Mouse (Mus musculus) gastrocnemius, postnatal 36 days (tissue): ENCODE data around the gene Gprasp2. TPM values are rescaled to one million over a fixed set of nuclear protein-coding genes. Genes with fewer than 3 reads are reported as not detected.
A peak's percentile ranks its signal among the peaks of the same experiment; 100 is the strongest.
"Not testable (repeated sequence)": the region's sequence is repeated elsewhere in the genome, so short reads cannot be mapped to it uniquely, and the experiment has no call there.

Source experiments
- DNase-seq, 2 experiments: peaks; one replicate each; pipeline ENCODE4 v3.0.0; 2022
- intact Hi-C: fragments of 180-260 bp; cut with DNase I; formaldehyde crosslinking; loops from one replicate; pipeline ENCODE4 v1.15.1; 2025
- long read RNA-seq, 2 experiments: library from polyadenylated mRNA; stranded (forward); transcript quantifications; one replicate each; pipeline ENCODE4 v2.0.0; 2021
- total RNA-seq, 2 experiments: library from RNA; stranded (reverse); gene quantifications; 2 replicates each; pipeline ENCODE4 v1.2.3; 2021

The Gprasp2 gene
- total RNA-seq = 1 to 10 TPM in 1 of 2 experiments, under 1 TPM in 1; 0.72 to 1.9 TPM
- long read RNA-seq, experiment 1 = 0 reads
- long read RNA-seq, experiment 2, partial matches to known transcripts = 0 of 1 reads
- long read RNA-seq, experiment 2, other reads (novel, unspliced or antisense) = 0 of 1 reads

DNA sequence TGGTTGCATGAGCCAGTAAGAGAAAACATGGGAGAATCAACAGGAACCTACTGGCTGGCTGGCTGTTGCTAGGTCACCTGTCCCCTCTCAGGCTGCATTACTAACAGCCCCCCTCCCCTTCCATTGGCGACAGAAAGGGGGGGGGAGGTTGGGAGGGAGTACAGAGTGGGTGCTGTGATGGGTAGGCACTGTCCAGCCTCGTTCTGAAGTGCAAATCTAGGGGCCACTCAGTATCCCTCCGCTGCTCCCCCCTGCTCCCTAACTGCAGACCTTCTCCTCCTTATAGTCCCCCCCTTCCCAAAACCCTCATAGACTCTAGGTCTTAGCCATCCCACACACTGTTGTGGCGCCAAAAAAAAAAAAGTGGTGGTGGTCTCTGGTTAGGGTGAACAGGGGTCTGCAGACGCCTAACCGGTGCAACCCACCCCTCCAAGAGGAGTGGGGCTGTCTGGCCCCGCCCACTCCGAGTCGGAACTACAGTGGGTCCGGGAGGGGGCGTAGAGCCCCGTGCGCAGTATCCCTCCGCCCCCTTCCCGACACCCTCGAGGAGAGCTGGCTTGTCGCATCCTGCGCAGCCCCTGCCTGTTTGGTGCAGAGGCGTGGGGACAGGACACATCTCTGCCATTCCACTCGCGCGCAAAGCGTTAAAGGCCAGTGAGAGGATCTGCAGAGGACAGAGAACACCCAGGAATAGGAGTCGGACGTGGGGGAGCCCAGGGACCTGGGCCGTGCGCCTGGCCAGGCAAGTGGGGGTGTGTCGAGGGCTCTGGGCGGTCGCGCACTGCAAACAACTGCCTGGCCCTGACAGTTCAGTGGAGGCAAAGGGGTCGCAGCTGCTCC, at the start of gene Gprasp2:
TSS of gene Gprasp2 (plus strand) at position 514 of the 840 bp plus-strand sequence.
- intact Hi-C loops = not testable (repeated sequence)

GRCm38 (mm10) chrX:135791536-135791935, 47.3 kb upstream of the Gprasp2 start:
- intact Hi-C loops = loop anchor here (5.0 kb wide), 1 partner anchor 39 kb away; no protein-coding TSS in a partner anchor
- no peak for DNase-seq

More for the DNA sequence above, at the start of gene Gprasp2:
- not testable (repeated sequence) for DNase-seq

DNA sequence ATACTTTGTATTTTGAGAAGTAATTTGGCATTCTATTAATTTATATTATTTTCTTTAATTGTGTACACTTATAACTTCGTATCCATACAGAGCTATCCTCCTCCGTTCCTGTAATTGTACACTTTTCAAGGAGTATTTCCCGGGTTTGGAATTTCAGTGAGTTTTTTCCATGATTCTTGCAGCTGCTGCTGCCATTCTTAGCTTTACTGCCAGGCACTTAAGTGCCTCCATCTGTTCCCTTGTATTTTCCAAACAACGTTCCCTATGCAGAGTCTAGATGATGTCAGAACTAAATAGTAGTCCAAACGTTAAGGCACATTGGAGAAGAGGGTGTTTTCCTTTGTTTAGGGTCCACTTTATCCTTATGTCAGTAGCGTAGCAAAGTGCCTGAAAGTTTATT, 46.5 kb upstream of the Gprasp2 start:
- no peak for DNase-seq
- intact Hi-C loops = loop anchor here (5.0 kb wide), 1 partner anchor 40 kb away; no protein-coding TSS in a partner anchor

DNA sequence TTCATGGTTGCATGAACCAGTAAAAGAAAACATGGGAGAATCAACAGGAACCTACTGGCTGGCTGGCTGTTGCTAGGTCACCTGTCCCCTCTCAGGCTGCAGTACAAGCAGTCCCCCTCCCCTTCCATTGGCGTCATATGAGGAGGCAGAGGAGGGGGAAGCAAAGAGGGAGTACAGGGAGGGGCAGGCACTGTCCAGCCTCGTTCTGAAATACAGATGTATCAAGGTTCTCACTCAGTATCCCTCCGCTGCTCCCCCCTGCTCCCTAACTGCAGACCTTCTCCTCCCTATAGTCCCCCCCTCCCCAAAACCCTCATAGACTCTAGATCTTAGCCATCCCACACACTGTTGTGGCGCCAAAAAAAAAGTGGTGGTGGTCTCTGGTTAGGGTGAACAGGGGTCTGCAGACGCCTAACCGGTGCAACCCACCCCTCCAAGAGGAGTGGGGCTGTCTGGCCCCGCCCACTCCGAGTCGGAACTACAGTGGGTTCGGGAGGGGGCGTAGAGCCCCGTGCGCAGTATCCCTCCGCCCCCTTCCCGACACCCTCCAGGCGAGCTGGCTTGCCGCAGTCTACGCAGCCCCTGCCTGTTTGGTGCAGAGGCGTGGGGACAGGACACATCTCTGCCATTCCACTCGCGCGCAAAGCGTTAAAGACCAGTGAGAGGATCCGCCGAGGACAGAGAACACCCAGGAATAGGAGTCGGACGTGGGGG, 43.1 kb upstream of the Gprasp2 start:
- intact Hi-C loops = loop anchor here (5.0 kb wide), 1 partner anchor 33 kb away; no protein-coding TSS in a partner anchor
- not testable (repeated sequence) for DNase-seq

- intact Hi-C loops = loop anchor here (5.0 kb wide), 1 partner anchor 34 kb away; no protein-coding TSS in a partner anchor
- DNase-seq = not testable (repeated sequence)
Observed at GRCm38 (mm10) chrX:135796305-135797211, 42.3 kb upstream of the Gprasp2 start.

DNA sequence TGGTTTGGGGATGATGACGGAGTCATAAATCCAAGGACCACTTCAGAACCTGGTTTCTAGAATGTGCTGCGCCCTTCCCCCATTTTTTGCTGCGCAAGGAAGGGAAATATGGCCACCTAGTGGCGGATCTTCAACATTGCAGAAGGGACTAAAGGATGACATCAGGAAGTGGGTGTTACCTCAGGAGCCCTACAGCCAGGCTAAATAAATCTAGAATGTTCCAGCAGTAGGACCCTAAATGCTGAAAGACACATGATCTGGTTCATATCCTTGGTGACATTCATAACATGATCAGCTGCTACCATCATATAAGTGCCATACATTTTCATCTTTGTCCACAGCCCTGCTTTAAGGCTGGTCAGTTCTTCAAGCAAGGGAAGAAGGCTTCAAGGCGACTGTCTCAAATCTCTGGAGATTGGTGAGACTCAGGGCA, 41.6 kb upstream of the Gprasp2 start, which contains the start of gene Bhlhb9:
TSS of gene Bhlhb9 (plus strand) at position 383 of the 433 bp plus-strand sequence.
- intact Hi-C loops = loop anchor here (5.0 kb wide), 1 partner anchor 35 kb away; no protein-coding TSS in a partner anchor
- DNase-seq = peak in 1 of 2 experiments; percentile 29

- no peak for DNase-seq
- intact Hi-C loops = no loop called here
Observed at GRCm38 (mm10) chrX:135804149-135804548, 34.7 kb upstream of the Gprasp2 start.

- intact Hi-C loops = loop anchor here (5.0 kb wide), 1 partner anchor 157 kb away; no protein-coding TSS in a partner anchor
Observed at GRCm38 (mm10) chrX:135805780-135806179, 33.1 kb upstream of the Gprasp2 start.

DNA sequence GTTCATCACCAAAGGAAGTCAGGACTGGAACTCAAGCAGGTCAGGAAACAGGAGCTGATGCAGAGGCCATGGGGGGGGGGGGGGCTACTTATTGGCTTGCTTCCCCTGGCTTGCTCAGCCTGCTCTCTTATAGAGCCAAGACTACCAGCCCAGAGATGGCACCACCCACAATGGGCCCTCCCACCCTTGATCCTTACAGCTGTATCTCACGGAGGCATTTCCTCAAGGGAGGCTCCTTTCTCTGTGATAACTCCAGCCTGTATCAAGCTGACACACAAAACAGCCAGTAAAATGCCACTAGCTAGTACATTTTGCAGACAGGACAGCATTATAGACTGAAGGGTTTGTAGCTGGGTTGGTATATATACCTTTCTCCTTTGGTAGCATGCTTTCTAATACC, 2.9 kb upstream of the Gprasp2 start:
- intact Hi-C loops, DNase-seq: not testable (repeated sequence)

More at GRCm38 (mm10) chrX:135805780-135806179, 33.1 kb upstream of the Gprasp2 start:
- no peak for DNase-seq

- intact Hi-C loops = no loop called here
- DNase-seq = no peak
Observed at GRCm38 (mm10) chrX:135837896-135838295, 938 bp upstream of the Gprasp2 start.

GRCm38 (mm10) chrX:135839397-135840391, 860 bp downstream of the Gprasp2 start:
- intact Hi-C loops = loop anchor here (10.0 kb wide), 1 partner anchor 185 kb away; no protein-coding TSS in a partner anchor
- DNase-seq = not testable (repeated sequence)

DNA sequence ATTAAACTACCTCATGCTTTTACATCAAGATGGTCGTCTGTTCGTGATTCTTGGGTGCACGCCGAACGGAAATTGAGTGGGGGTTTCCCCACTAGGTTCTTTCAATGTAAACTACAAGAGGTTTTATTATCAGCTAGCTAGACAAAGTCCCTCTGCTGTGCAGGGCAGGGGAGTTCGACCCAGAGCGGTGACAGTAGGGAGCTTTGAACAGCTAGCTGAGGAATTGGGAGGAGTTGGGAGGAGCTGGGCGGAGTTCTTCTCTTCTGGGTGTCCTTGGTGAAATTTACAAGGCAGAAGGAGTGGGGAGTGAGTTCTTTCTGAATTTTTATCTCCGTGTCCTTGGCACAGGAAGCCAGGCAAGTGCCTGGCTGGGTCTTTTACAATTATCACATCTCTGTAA, 28.0 kb downstream of the Gprasp2 start:
- intact Hi-C loops, DNase-seq: not testable (repeated sequence)

GRCm38 (mm10) chrX:135876679-135877078, 37.8 kb downstream of the Gprasp2 start:
- intact Hi-C loops = no loop called here
- DNase-seq = no peak

DNA sequence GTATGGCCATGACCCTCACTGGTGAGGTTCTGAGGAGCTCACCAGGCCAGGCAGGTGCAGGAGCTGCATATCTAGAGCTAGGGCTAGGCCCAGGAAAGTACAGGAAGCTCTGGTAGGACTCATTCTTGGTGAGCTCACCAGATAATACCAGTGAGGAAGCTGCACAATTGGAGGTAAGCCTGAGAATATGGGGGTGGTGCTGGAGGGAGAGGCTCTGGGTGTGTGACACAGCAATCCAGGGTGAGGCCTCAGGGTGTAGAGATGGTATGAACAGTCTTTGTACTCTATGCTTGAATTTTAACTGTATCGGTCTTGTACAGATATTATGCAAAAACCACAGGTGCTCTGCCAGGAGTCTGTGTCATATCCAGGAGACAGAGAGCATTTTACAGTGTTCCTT, 40.8 kb downstream of the Gprasp2 start:
- intact Hi-C loops = no loop called here
- DNase-seq = no peak

- intact Hi-C loops = no loop called here
- DNase-seq = peak; percentile 21
Observed at GRCm38 (mm10) chrX:135885411-135886233, 46.8 kb downstream of the Gprasp2 start.

DNA sequence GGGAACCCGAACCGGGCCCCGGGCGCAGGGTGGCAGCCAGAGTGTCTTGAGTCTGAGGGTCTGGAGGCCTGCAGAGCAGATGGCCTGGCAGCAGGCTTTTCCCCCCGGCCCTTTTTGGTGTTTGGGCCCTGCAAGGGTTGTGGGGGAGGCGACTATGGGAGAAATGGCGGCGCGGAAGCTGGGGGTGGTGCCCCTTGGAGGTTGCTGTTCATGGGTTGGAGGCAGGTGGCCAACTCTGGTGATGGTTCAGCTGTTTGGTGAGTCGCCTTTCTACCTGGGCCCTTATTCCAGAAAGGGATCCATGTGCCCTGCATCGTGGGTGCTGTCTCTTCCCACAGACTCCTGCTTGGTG, 47.4 kb downstream of the Gprasp2 start:
- DNase-seq = peak in 1 of 2 experiments; percentile 4
- intact Hi-C loops = no loop called here
